Mouse (Mus musculus): ENCODE measurements around the gene Cr2. TPM values are rescaled to one million over a fixed set of nuclear protein-coding genes. Genes with fewer than 3 reads are reported as not detected.

Cr2 gene
- polyA plus RNA-seq, 1 experiment from 2014 or later: 0.64 TPM

DNA sequence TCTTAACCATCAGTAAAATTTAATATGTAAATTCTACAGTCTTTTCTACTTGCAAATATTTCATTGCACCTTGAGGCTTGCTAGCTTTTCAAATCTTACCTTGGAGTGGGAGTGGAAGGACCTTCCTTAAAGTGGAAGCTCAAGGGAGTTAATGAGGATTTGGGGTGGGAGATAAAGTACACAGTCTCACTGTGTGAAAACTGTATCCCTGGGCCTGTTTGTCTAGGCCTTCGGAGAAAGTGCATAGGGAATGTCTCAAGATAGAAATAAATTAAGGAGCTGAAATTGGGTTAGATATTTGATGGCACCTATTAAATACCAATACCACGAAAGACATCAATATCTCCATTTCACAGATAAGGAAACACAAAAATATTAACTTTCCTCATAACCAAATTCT lies 46.0 kb downstream of the Cr2 start:
- ATAC-seq (ENCODE audit: low FRiP score, low TSS enrichment) (peak; percentile 24; the same call in 1 of the 2 replicates), DNase-seq (no peak)
- 0 out of 2 replicates have a peak, but pooled peaks cover 7% of the 10 kb centered on the region for H3K4me1 ChIP-seq (ENCODE audit: control insufficient read depth, insufficient read depth, low read length)
- no peaks in the 10 kb centered on the region for H3K9me3 ChIP-seq (ENCODE audit: control insufficient read depth, low read length)
- no peaks in the 10 kb centered on the region for H3K36me3 ChIP-seq (ENCODE audit: control insufficient read depth, insufficient read depth, low read length)
- H3K27me3 ChIP-seq (ENCODE audit: control insufficient read depth, insufficient read depth, low read length): no peaks in the 10 kb centered on the region
- peak overlapping the region; percentile 65 for H3K4me3 ChIP-seq (replicated peaks; ENCODE audit: low read depth, low read length)
- peak overlapping the region; percentile 75 for H3K9ac ChIP-seq (replicated peaks; ENCODE audit: low read length)
- peak overlapping the region; percentile 88 for H3K27ac ChIP-seq (replicated peaks; ENCODE audit: low read depth, low read length)
- H3K4me2 ChIP-seq (ENCODE audit: low read length): peak overlapping the region; percentile 63
- 12% methylated on average over 2 of the region's 2 CpGs for WGBS

DNA sequence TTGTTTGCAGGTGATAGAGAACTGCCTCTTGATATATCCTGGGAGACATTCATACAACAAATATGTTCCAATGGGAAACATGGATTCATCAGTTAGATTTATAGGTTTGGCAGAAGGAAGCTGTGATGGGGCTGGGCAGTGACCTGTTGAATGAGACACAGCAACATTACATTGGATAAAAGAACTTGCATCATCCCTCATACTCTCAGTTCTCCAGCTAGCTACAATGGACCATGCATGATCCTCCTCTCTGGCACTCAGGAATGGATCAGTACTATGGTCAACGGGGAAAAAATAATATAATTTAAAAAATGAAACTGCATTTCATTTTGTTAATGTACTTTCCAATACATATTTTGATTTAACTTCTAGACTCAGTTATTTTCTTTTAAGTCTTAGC lies 46.6 kb downstream of the Cr2 start:
- no peak for ATAC-seq (ENCODE audit: low FRiP score, low TSS enrichment)
- Histone ChIP-seq H3K27me3 (ENCODE audit: control insufficient read depth, insufficient read depth, low read length) (no peaks in the 10 kb centered on the region), H3K4me2 (ENCODE audit: low read length) (0 out of 2 replicates have a peak overlapping the region, but pooled peaks have one; percentile 7), H3K4me1 (ENCODE audit: control insufficient read depth, insufficient read depth, low read length) (0 out of 2 replicates have a peak, but pooled peaks cover 7% of the 10 kb centered on the region), H3K36me3 (ENCODE audit: control insufficient read depth, insufficient read depth, low read length) (no peaks in the 10 kb centered on the region), H3K27ac (replicated peaks; ENCODE audit: low read depth, low read length) (no peak overlapping the region), H3K9me3 (ENCODE audit: control insufficient read depth, low read length) (no peaks in the 10 kb centered on the region), H3K4me3 (replicated peaks; ENCODE audit: low read depth, low read length) (no peak overlapping the region), H3K9ac (replicated peaks; ENCODE audit: low read length) (no peak overlapping the region)
- no peak for DNase-seq
- WGBS: 78% methylated on average over 1 of the region's 1 CpGs

DNA sequence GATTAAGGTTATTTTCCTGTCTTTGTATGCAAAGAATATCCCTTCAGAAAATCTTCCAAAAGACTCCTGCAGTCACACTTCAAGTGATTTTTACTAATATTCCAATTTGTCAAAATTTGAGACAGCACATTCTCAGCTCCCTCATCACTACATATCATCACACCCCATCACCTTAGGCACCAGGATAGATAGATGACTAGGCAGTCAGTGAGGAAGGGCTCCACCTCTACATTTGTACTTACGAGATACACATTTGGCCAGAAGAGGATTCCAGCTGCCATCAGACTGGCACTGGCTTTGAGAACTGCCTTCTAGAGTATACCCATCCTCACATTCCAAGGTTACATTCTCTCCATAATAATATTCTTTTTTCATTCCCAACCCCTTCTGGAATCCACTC lies 62.1 kb downstream of the Cr2 start:
- no peak overlapping the region for H3K4me2 ChIP-seq (ENCODE audit: low read length)
- no peaks in the 10 kb centered on the region for H3K27me3 ChIP-seq (ENCODE audit: control insufficient read depth, insufficient read depth, low read length)
- no peaks in the 10 kb centered on the region for H3K4me1 ChIP-seq (ENCODE audit: control insufficient read depth, insufficient read depth, low read length)
- H3K36me3 ChIP-seq (ENCODE audit: control insufficient read depth, insufficient read depth, low read length): peaks cover 24% of the 10 kb centered on the region
- H3K27ac ChIP-seq (replicated peaks; ENCODE audit: low read depth, low read length): no peak overlapping the region
- DNase-seq (no peak), ATAC-seq (ENCODE audit: low FRiP score, low TSS enrichment) (no peak)
- H3K9me3 ChIP-seq (ENCODE audit: control insufficient read depth, low read length): no peaks in the 10 kb centered on the region
- 97% methylated on average over 1 of the region's 1 CpGs for WGBS
- no peak overlapping the region for H3K4me3 ChIP-seq (replicated peaks; ENCODE audit: low read depth, low read length)
- no peak overlapping the region for H3K9ac ChIP-seq (replicated peaks; ENCODE audit: low read length)

DNA sequence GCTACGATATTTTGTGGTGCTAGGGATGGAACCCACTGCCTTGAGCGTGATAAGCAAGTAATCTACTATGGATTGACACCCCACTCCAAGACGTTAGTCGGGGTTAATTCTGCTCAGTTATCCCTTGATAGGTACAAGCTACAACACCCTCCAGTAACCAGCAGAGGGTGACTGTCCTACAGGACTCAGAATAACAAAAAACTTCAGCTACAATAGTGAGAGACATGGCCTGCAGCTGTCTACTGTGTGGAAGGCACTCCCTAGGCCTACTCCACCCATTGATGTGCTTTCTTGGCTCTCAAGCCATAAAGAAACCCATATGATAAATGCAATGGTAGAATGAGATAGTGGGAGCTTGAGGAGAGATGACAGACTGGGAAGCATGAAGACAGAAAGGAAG lies 62.9 kb downstream of the Cr2 start:
- H3K4me1 ChIP-seq (ENCODE audit: control insufficient read depth, insufficient read depth, low read length): no peaks in the 10 kb centered on the region
- no peak overlapping the region for H3K4me3 ChIP-seq (replicated peaks; ENCODE audit: low read depth, low read length)
- H3K4me2 ChIP-seq (ENCODE audit: low read length): no peak overlapping the region
- H3K36me3 ChIP-seq (ENCODE audit: control insufficient read depth, insufficient read depth, low read length): peaks cover 24% of the 10 kb centered on the region
- H3K9ac ChIP-seq (replicated peaks; ENCODE audit: low read length): no peak overlapping the region
- ATAC-seq (ENCODE audit: low FRiP score, low TSS enrichment) (no peak), DNase-seq (no peak)
- no peaks in the 10 kb centered on the region for H3K9me3 ChIP-seq (ENCODE audit: control insufficient read depth, low read length)
- WGBS: 93% methylated on average over 4 of the region's 4 CpGs
- H3K27ac ChIP-seq (replicated peaks; ENCODE audit: low read depth, low read length): no peak overlapping the region
- no peaks in the 10 kb centered on the region for H3K27me3 ChIP-seq (ENCODE audit: control insufficient read depth, insufficient read depth, low read length)

DNA sequence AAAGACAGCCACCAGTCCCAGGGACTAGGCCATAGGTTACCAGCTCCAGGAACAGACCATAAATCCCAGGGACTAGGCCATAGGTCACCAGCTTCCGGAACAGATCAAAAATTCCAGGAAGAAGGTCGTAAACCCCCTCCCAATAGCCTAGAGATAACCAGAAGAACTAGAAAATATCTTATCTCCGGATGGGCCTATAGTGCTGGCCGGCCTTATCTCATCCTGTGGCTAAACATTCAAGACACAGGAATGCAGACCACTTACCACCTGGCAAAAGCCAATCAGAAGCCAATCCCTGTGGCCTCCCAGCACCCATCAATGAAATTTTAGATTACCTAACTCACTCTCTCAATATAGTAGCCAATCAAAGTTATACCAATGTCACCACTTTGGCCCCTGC lies 75.8 kb downstream of the Cr2 start:
- Histone ChIP-seq H3K4me1 (ENCODE audit: control insufficient read depth, insufficient read depth, low read length) (no peaks in the 10 kb centered on the region), H3K9ac (replicated peaks; ENCODE audit: low read length) (no peak overlapping the region), H3K9me3 (ENCODE audit: control insufficient read depth, low read length) (no peaks in the 10 kb centered on the region), H3K4me2 (ENCODE audit: low read length) (no peak overlapping the region), H3K36me3 (ENCODE audit: control insufficient read depth, insufficient read depth, low read length) (peaks cover 23% of the 10 kb centered on the region), H3K27me3 (ENCODE audit: control insufficient read depth, insufficient read depth, low read length) (no peaks in the 10 kb centered on the region), H3K4me3 (replicated peaks; ENCODE audit: low read depth, low read length) (no peak overlapping the region), H3K27ac (replicated peaks; ENCODE audit: low read depth, low read length) (no peak overlapping the region)
- DNase-seq: no peak
- WGBS: 94% methylated on average over 4 of the region's 4 CpGs
- ATAC-seq (ENCODE audit: low FRiP score, low TSS enrichment): no peak

DNA sequence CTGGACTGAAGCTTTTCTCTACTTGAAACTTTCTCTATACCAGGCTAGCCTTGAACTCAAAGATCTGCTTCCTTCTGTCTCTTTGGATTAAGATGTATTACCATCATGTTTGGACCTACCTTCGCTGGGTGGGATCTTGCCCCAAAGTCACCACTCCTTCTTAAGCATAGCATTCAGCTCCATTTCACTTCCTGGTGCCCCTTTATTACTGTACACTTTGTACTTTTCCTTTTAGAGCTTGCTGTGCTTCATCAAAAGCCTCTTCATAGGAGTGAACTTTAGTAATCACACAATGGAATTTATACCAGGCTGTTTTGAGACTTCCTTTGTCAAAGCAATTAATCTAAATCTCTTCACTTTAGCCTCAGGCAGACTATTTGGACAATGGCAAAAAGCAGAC lies 78.5 kb downstream of the Cr2 start:
- H3K27me3 ChIP-seq (ENCODE audit: control insufficient read depth, insufficient read depth, low read length): no peaks in the 10 kb centered on the region
- H3K4me3 ChIP-seq (replicated peaks; ENCODE audit: low read depth, low read length): no peak overlapping the region
- WGBS: 93% methylated on average over 1 of the region's 1 CpGs
- H3K4me1 ChIP-seq (ENCODE audit: control insufficient read depth, insufficient read depth, low read length): no peaks in the 10 kb centered on the region
- H3K27ac ChIP-seq (replicated peaks; ENCODE audit: low read depth, low read length): no peak overlapping the region
- no peak for DNase-seq
- peaks cover 11% of the 10 kb centered on the region; the same call in 1 of the 2 replicates for H3K36me3 ChIP-seq (ENCODE audit: control insufficient read depth, insufficient read depth, low read length)
- no peak for ATAC-seq (ENCODE audit: low FRiP score, low TSS enrichment)
- no peak overlapping the region for H3K9ac ChIP-seq (replicated peaks; ENCODE audit: low read length)
- H3K9me3 ChIP-seq (ENCODE audit: control insufficient read depth, low read length): no peaks in the 10 kb centered on the region
- no peak overlapping the region for H3K4me2 ChIP-seq (ENCODE audit: low read length)

DNA sequence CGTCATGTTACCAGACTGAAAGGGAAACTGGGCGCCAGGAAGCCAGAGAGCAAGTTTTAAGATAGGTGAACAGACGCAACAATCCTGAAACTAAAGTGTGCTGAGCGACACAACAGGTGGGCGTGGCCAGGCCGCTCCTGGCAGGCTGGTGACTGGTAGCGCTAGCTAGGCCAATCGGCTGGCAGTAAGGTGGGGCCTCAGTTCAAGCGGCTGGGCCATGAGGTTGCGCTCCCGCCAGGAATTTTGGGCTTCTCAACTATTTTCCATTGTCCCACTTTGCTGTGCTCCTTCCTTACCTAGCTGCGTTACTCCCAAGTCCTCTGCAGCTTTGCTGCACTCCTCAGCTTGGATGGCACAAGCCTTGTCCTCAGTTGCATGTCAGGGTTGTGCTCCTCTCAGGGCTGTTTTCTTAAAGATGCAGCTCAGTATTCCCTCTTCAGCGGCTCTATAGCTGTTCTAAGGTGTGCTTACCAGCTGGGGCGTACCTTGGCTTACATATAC lies 84.2 kb downstream of the Cr2 start, which contains the start of gene Cd46:
TSS of gene Cd46 (minus strand) at position 30 of the 501 bp plus-strand sequence.
- 3% methylated on average over 14 of the region's 14 CpGs for WGBS
- H3K4me3 ChIP-seq (replicated peaks; ENCODE audit: low read depth, low read length): peak within 1 kb of the TSS; percentile 22; the same call in 1 of the 2 replicates
- no peaks in the 10 kb centered on the region for H3K9me3 ChIP-seq (ENCODE audit: control insufficient read depth, low read length)
- 0 out of 2 replicates have a peak, but pooled peaks cover 6% of the 10 kb centered on the region for H3K4me1 ChIP-seq (ENCODE audit: control insufficient read depth, insufficient read depth, low read length)
- peak within 1 kb of the TSS; percentile 55 for H3K4me2 ChIP-seq (ENCODE audit: low read length)
- H3K36me3 ChIP-seq (ENCODE audit: control insufficient read depth, insufficient read depth, low read length): 0 out of 2 replicates have a peak, but pooled peaks cover 1% of the 10 kb centered on the region
- H3K9ac ChIP-seq (replicated peaks; ENCODE audit: low read length): 0 out of 2 replicates have a peak within 1 kb of the TSS, but pooled peaks have one; percentile 26
- H3K27ac ChIP-seq (replicated peaks; ENCODE audit: low read depth, low read length): no peak within 1 kb of the TSS
- DNase-seq (peak; percentile 71), ATAC-seq (ENCODE audit: low FRiP score, low TSS enrichment) (peak; percentile 86)
- H3K27me3 ChIP-seq (ENCODE audit: control insufficient read depth, insufficient read depth, low read length): no peaks in the 10 kb centered on the region

DNA sequence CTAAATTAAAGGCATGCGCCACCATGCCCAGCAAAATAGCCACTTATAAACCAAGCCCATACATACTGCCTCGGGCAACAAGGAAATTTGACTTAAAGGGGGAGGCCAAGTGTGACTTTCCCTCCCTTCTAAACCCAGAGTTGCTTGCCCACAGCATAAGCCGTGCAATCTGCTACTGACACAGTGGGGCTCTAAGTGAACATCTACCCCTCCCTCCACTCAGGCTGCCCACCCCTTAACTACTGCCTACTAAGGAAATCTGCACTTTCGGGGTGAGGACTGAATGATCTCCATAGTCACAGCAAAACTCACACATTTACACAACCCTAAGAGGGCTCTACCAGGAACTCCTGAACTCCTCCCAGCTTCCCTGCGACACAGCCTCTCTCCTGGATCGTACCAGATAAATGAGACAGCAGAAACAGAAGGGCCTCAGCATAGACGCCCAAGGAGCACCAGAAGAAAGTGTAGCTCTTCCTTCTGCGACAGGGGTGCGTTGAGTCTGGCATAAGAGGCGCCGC lies 84.8 kb downstream of the Cr2 start:
- no peaks in the 10 kb centered on the region for H3K36me3 ChIP-seq (ENCODE audit: control insufficient read depth, insufficient read depth, low read length)
- H3K9me3 ChIP-seq (ENCODE audit: control insufficient read depth, low read length): no peaks in the 10 kb centered on the region
- no peaks in the 10 kb centered on the region for H3K27me3 ChIP-seq (ENCODE audit: control insufficient read depth, insufficient read depth, low read length)
- H3K4me3 ChIP-seq (replicated peaks; ENCODE audit: low read depth, low read length): peak overlapping the region; percentile 22; the same call in 1 of the 2 replicates
- H3K27ac ChIP-seq (replicated peaks; ENCODE audit: low read depth, low read length): no peak overlapping the region
- H3K9ac ChIP-seq (replicated peaks; ENCODE audit: low read length): 0 out of 2 replicates have a peak overlapping the region, but pooled peaks have one; percentile 24
- peak; percentile 53 for ATAC-seq (ENCODE audit: low FRiP score, low TSS enrichment)
- no peak for DNase-seq
- 19% methylated on average over 11 of the region's 11 CpGs for WGBS
- H3K4me1 ChIP-seq (ENCODE audit: control insufficient read depth, insufficient read depth, low read length): 0 out of 2 replicates have a peak, but pooled peaks cover 6% of the 10 kb centered on the region
- H3K4me2 ChIP-seq (ENCODE audit: low read length): peak overlapping the region; percentile 55

Measured in midbrain, embryonic 14.5 days (tissue).